Mouse (Mus musculus) bone marrow, adult 2 months (tissue): Measurements from ENCODE around the gene Iqch. TPM values are rescaled to one million over a fixed set of nuclear protein-coding genes. Genes with fewer than 3 reads are reported as not detected.

Source experiments
- H3K27ac ChIP-seq: fragments of 200-500 bp; 2 replicates; pipeline ENCODE4 v1.5.1; 2012; ENCODE audit warnings: low read depth, mild to moderate bottlenecking, control low read depth, inconsistent platforms, low read length; ENCODE audit not compliant: control insufficient read depth, poor library complexity, insufficient read depth
- H3K4me1 ChIP-seq: fragments of 200-500 bp; 2 replicates; pipeline ENCODE4 v1.6.1; 2011; ENCODE audit warnings: low read length; ENCODE audit not compliant: control insufficient read depth, insufficient read depth
- H3K4me3 ChIP-seq: fragments of 200-500 bp; replicated peaks from 2 replicates; pipeline ENCODE3; 2011; ENCODE audit warnings: mild to moderate bottlenecking, low read depth, low read length, control low read depth; ENCODE audit not compliant: control insufficient read depth
- CTCF ChIP-seq: fragments of 200-500 bp; IDR thresholded peaks from 2 replicates; pipeline ENCODE4 v1.5.1; 2011; ENCODE audit warnings: low read length, control low read depth; ENCODE audit not compliant: control insufficient read depth, insufficient read depth
- POLR2A ChIP-seq: fragments of 200-500 bp; IDR thresholded peaks from 2 replicates; pipeline ENCODE4 v1.6.1; 2011; ENCODE audit warnings: low read depth, mild to moderate bottlenecking, control low read depth, low read length, borderline replicate concordance; ENCODE audit not compliant: control insufficient read depth
- WGBS: fragments of 180-500 bp; shearing (Covaris S2); methylation state at CpG from one replicate; pipeline ENCODE4 v1.1.7; 2018; 5-methylcytosine and 5-hydroxymethylcytosine counted together
- polyA plus RNA-seq: library from polyadenylated mRNA; stranded (reverse); fragments of >200 nt; gene quantifications from 2 replicates; pipeline ENCODE4 v1.2.4, GENCODE M21; 2011; ENCODE audit warnings: low replicate concordance; ENCODE audit not compliant: missing spikeins, insufficient read depth, insufficient read length

The Iqch gene
- polyA plus RNA-seq, 1 experiment = not detected

DNA sequence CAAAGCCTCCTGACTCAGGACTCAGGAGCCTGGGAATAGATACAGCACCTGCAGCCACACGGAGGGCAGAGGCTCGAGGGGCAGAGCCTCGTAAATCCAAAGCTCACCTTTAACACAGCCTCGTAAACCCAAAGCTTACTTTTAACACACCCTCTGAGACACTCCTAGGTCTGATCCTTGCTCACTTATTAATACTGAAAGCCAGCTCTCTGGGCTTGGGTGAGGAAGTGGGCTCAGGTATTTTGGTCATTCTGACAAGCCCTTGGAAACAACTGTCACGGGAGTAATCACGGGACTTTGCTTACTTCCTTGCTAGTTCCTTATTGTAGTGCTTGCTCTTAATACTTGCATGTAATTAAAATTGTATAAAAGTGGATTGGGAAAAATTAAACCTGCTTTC lies 13.1 kb downstream of the Iqch start:
- H3K27ac ChIP-seq = no peak overlapping the region
- 51% methylated on average over 6 of the region's 6 CpGs for WGBS
- H3K4me1 ChIP-seq = no peaks in the 10 kb centered on the region; the same call in 1 of the 2 replicates
- no peak overlapping the region for H3K4me3 ChIP-seq
- TF ChIP-seq POLR2A (no peak), CTCF (no peak)

DNA sequence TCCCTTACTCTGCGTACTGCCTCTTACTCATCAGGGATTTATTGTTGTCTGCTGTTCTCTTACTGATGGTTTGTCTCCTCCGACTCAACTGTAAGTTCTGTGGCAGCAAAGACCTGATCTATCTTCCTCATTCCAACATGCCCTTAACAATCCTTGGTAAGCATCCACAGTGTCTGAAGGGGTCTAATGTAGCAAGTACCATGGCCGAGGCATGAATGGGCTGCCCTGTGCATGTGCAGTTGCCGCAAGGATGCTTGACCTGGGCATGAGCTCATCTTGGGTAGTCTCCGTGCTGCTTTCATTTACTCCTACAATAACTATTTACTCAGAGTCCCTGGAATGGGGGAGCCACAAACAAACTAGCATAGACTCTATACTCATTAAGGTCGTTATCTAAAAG lies 17.0 kb downstream of the Iqch start:
- 89% methylated on average over 6 of the region's 6 CpGs for WGBS
- H3K4me1 ChIP-seq = no peaks in the 10 kb centered on the region; the same call in 1 of the 2 replicates
- TF ChIP-seq POLR2A (no peak), CTCF (no peak)

DNA sequence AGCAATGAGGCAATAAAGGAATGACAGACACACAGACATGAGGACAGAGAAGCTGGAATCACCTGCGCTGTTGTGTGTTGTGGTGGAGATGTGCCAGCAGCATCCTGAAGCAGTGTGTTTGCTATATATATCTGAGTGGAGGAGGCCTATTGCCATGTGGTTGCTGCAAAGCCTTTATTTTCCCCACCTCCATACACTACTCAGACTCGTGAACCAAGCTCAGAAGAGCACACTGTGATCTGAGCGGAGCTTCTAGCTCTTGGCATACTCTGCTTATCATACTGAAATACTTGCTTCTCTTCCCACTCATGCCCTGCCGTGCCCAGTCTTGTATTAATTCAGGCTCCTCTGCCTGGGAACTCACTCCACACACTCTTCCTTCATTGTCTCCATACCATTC lies 20.5 kb downstream of the Iqch start:
- WGBS = 81% methylated on average over 4 of the region's 4 CpGs
- Histone ChIP-seq H3K4me3 (no peak overlapping the region), H3K4me1 (no peaks in the 10 kb centered on the region), H3K27ac (no peak overlapping the region)
- TF ChIP-seq CTCF (no peak), POLR2A (no peak)

More for the DNA sequence above, 17.0 kb downstream of the Iqch start:
- H3K27ac ChIP-seq = no peak overlapping the region
- no peak overlapping the region for H3K4me3 ChIP-seq

DNA sequence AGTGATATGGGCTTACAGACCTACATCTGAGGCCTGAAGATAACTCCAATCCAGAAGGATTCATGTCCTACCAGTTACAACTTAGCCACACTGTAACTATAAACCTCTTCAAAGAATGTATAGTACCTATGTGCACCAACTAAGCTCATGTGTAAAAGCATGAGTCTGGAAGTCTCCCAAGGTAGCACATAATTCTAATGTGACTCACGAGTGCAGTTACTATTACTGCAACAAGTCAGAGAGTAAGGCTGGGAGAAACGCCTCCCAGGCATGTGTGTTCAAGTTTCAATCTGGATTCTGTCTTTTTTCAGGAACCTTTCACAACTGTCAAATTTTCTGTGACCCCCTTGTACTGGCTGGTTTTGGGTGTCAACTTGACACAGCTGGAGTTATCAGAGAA lies 22.2 kb downstream of the Iqch start:
- Histone ChIP-seq H3K4me1 (no peaks in the 10 kb centered on the region), H3K4me3 (no peak overlapping the region), H3K27ac (no peak overlapping the region)
- TF ChIP-seq CTCF (no peak), POLR2A (no peak)
- WGBS = 76% methylated on average over 2 of the region's 2 CpGs

DNA sequence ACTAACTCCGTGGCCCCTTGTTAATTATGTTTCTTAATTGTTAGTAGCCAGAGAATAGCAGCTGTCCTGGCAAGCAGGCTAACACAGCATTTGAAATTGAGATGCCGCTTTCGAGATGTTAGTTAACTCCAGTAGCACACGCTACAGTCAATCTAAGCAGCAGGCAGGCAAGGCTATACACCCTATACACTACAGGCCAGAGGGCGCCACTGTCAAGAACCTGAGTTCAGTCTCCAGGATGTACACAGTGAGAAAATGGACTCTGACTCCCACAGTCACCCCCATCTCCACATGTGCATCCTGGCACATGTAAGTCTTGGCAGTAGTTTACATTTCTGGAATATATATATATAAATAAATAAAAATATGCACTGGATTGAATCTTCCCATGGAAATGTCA lies 22.6 kb downstream of the Iqch start:
- Histone ChIP-seq H3K4me3 (no peak overlapping the region), H3K4me1 (no peaks in the 10 kb centered on the region), H3K27ac (no peak overlapping the region)
- TF ChIP-seq POLR2A (no peak), CTCF (no peak)
- 75% methylated on average over 5 of the region's 5 CpGs for WGBS

DNA sequence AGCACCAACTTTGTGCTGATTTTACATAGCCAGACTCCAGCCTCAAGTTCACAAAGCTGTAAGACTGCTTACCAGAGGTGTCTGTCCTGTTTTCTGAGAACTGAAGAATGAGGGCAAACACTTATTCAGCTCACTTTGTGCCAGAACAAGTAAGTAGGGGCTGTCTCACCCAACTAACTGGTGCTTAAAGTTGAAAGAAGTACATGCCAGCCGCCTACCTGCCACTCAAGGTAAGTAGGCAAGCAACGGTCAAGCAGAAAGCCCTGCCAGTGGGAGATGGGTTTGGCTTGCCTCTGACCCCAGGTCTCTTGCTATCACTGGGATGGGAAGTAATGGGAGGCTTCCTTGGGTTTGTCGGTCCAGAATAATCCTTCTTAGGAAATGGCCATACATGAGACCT lies 24.8 kb downstream of the Iqch start:
- WGBS = 81% methylated on average over 3 of the region's 3 CpGs
- H3K4me1 ChIP-seq = no peaks in the 10 kb centered on the region
- H3K27ac ChIP-seq = no peak overlapping the region
- TF ChIP-seq POLR2A (no peak), CTCF (no peak)
- H3K4me3 ChIP-seq = no peak overlapping the region

DNA sequence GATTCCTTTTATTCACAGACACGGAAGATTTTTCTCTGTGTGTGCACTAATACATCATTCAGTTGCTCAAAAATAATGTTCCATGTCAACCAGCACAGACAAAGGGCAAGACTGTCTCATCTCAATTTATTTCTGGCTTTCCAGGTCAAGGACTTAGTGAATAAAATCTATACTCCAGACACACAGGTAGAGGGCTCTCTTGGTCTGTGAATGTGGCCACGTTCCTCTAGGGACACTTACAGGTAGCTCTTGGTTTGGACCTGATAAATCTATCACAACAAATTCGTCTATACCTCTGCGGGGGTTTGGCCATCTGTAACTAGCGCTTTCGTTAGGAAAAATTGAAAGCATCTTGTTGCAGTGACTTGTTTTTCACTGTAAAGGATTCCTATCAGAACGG lies 29.4 kb downstream of the Iqch start:
- TF ChIP-seq CTCF (no peak), POLR2A (no peak)
- WGBS = 73% methylated on average over 7 of the region's 7 CpGs
- peaks cover 4% of the 10 kb centered on the region; the same call in 1 of the 2 replicates for H3K4me1 ChIP-seq

DNA sequence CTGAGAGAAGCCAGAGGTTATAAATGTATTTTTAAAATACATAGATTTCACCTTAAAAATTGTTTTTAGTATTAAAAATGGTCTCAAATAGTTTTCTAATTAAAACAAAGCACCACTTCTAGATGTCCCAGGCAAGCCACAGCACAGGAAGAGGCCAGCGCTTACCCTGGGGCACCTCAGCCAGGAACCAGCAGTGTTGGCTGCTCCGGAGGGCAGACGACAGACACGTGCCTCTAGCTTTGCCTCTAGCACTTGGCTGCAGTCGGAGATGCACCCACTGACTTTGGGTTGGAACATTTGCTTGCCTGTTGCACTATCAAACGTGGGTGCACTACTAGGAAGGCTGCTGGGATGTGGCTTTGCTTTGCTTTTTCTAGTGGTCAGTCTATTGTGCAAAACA lies 30.4 kb downstream of the Iqch start:
- H3K4me1 ChIP-seq = peaks cover 4% of the 10 kb centered on the region; the same call in 1 of the 2 replicates
- no peak overlapping the region for H3K27ac ChIP-seq
- WGBS = 1% methylated on average over 6 of the region's 6 CpGs
- no peak overlapping the region for H3K4me3 ChIP-seq
- TF ChIP-seq CTCF (no peak), POLR2A (no peak)

More for the DNA sequence above, 29.4 kb downstream of the Iqch start:
- Histone ChIP-seq H3K27ac (no peak overlapping the region), H3K4me3 (no peak overlapping the region)

DNA sequence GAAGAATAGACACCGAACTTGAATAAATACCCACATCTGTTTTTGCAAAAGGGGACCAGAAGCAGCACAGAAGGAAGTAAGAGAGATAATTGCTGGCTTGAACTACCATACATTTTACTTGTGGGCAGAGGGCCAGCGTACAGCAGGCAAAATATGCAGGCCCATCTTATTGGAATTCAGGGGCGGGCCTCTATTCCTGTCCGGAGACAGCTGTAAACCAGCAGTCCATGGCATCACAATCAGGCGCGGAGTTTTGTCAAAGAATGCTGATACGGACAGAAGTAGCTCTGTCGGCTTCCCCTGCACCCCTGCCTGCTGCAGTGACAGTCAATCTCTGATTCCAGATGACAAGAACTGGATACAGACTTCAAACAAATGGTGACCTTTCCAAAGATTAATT lies 33.5 kb downstream of the Iqch start:
- H3K4me1 ChIP-seq = peaks cover 4% of the 10 kb centered on the region; the same call in 1 of the 2 replicates
- no peak overlapping the region for H3K4me3 ChIP-seq
- no peak for TF ChIP-seq CTCF
- no peak for TF ChIP-seq POLR2A
- 56% methylated on average over 8 of the region's 8 CpGs for WGBS
- peak overlapping the region; percentile 19; the same call in 1 of the 2 replicates for H3K27ac ChIP-seq
